In genomic region chr15:95763464-95763863, GRCm38 (mm10) we compare ENCODE assay signal across 4 mouse cellular contexts.
"Had no signal": no experiment of that assay in that cellular context is flagged by ENCODE, and none has a peak within 500 bp of the region (broad histone marks: within the 10 kb centered on the region; RNA-seq: fewer than 3 reads in every experiment).

No protein-coding gene starts in this region.

- H3K36me3 ChIP-seq: limb, embryonic 10.5 days; liver, embryonic 15.5 days; midbrain, embryonic 10.5 days had no signal

- H3K4me3 ChIP-seq: limb, embryonic 10.5 days; liver, embryonic 15.5 days; midbrain, embryonic 10.5 days had no signal

- H3K9ac ChIP-seq: liver, embryonic 15.5 days had no signal

- H3K4me1 ChIP-seq: limb, embryonic 10.5 days; liver, embryonic 15.5 days had no signal

- H3K27me3 ChIP-seq: liver, embryonic 15.5 days had no signal

- H3K9me3 ChIP-seq: limb, embryonic 10.5 days; liver, embryonic 15.5 days; midbrain, embryonic 10.5 days had no signal

- H3K27ac ChIP-seq: limb, embryonic 10.5 days; liver, embryonic 15.5 days; midbrain, embryonic 10.5 days had no signal

- H3K4me2 ChIP-seq: liver, embryonic 11.5 days; liver, embryonic 15.5 days had no signal
